Mouse (Mus musculus) limb, embryonic 12.5 days (tissue): Measurements from ENCODE around the gene Cmc1. TPM values are rescaled to one million over a fixed set of nuclear protein-coding genes. Genes with fewer than 3 reads are reported as not detected.
"Not testable (repeated sequence)": the region's sequence is repeated elsewhere in the genome, so short reads cannot be mapped to it uniquely, and the experiment has no call there.

Experiments
- ATAC-seq: fragments of 200-750 bp; cut with Nextera tagmentation; 2 replicates; pipeline ENCODE4 v1.8.0; 2017; ENCODE audit warnings: low read depth, moderate TSS enrichment; ENCODE audit not compliant: insufficient number of reproducible peaks, insufficient read depth, low FRiP score, low TSS enrichment
- H3K27ac ChIP-seq: fragments of 300-500 bp; sonication (generic); 2 replicates; pipeline ENCODE4 v1.5.1; 2016; ENCODE audit warnings: mild to moderate bottlenecking, moderate library complexity
- H3K27me3 ChIP-seq: fragments of 300-500 bp; sonication (generic); 2 replicates; pipeline ENCODE4 v1.6.1; 2016; ENCODE audit warnings: mild to moderate bottlenecking, moderate library complexity
- H3K36me3 ChIP-seq: fragments of 300-500 bp; sonication (generic); 2 replicates; pipeline ENCODE4 v1.6.1; 2016; ENCODE audit warnings: mild to moderate bottlenecking, moderate library complexity
- H3K4me1 ChIP-seq: fragments of 300-500 bp; sonication (generic); replicated peaks from 2 replicates; pipeline ENCODE4 v1.6.1; 2016
- H3K4me2 ChIP-seq: fragments of 300-500 bp; sonication (generic); 2 replicates; pipeline ENCODE4 v1.6.1; 2016; ENCODE audit warnings: mild to moderate bottlenecking, moderate library complexity
- H3K4me3 ChIP-seq: fragments of 300-500 bp; sonication (generic); replicated peaks from 2 replicates; pipeline ENCODE4 v1.5.1; 2016; ENCODE audit warnings: mild to moderate bottlenecking
- H3K9ac ChIP-seq: fragments of 300-500 bp; sonication (generic); replicated peaks from 2 replicates; pipeline ENCODE4 v1.6.1; 2016; ENCODE audit warnings: mild to moderate bottlenecking, moderate library complexity
- H3K9me3 ChIP-seq: fragments of 300-500 bp; sonication (generic); 2 replicates; pipeline ENCODE4 v1.6.1; 2016; ENCODE audit warnings: mild to moderate bottlenecking, moderate library complexity
- WGBS: fragments of 180-500 bp; shearing (Covaris S2); methylation state at CpG from one replicate; pipeline ENCODE4 v1.1.7; 2016; 5-methylcytosine and 5-hydroxymethylcytosine counted together
- polyA plus RNA-seq: library from polyadenylated mRNA; unstranded; fragments of >200 nt; fragmentation: Nextera tagmentation; extraction: Ambion mirVana; gene quantifications from 2 replicates; pipeline ENCODE4 v1.2.1, GENCODE M21; 2016

The Cmc1 gene
- polyA plus RNA-seq, 1 experiment from 2014 or later, result 48.9 TPM

- Histone ChIP-seq H3K9ac (no peak overlapping the region), H3K36me3 (no peaks in the 10 kb centered on the region), H3K27me3 (no peaks in the 10 kb centered on the region), H3K4me3 (no peak overlapping the region), H3K4me1 (no peaks in the 10 kb centered on the region), H3K4me2 (no peak overlapping the region), H3K27ac (no peak overlapping the region), H3K9me3 (no peaks in the 10 kb centered on the region)
- no peak for ATAC-seq
- 87% methylated on average over 4 of the region's 4 CpGs for WGBS
Observed at GRCm38 (mm10) chr9:118175411-118175810, 25.4 kb upstream of the Cmc1 start.

GRCm38 (mm10) chr9:118173086-118173485 lies 23.1 kb upstream of the Cmc1 start:
- WGBS, result 87% methylated on average over 4 of the region's 4 CpGs
- no peak overlapping the region for H3K4me3 ChIP-seq
- no peaks in the 10 kb centered on the region for H3K9me3 ChIP-seq
- H3K4me2 ChIP-seq, result no peak overlapping the region
- no peak overlapping the region for H3K27ac ChIP-seq
- no peak for ATAC-seq
- no peaks in the 10 kb centered on the region for H3K4me1 ChIP-seq
- no peaks in the 10 kb centered on the region for H3K36me3 ChIP-seq
- H3K27me3 ChIP-seq, result no peaks in the 10 kb centered on the region
- H3K9ac ChIP-seq, result no peak overlapping the region

GRCm38 (mm10) chr9:118168544-118168943 lies 18.6 kb upstream of the Cmc1 start:
- no peak overlapping the region for H3K4me2 ChIP-seq
- no peak overlapping the region for H3K9ac ChIP-seq
- H3K36me3 ChIP-seq, result no peaks in the 10 kb centered on the region
- no peaks in the 10 kb centered on the region for H3K9me3 ChIP-seq
- no peaks in the 10 kb centered on the region for H3K4me1 ChIP-seq
- WGBS, result 51% methylated on average over 5 of the region's 5 CpGs
- no peak overlapping the region for H3K27ac ChIP-seq
- no peaks in the 10 kb centered on the region for H3K27me3 ChIP-seq
- ATAC-seq, result no peak
- H3K4me3 ChIP-seq, result no peak overlapping the region

- Histone ChIP-seq H3K4me2 (no peak overlapping the region), H3K27me3 (no peaks in the 10 kb centered on the region), H3K27ac (no peak overlapping the region), H3K4me3 (no peak overlapping the region), H3K9me3 (no peaks in the 10 kb centered on the region), H3K4me1 (no peaks in the 10 kb centered on the region), H3K36me3 (no peaks in the 10 kb centered on the region), H3K9ac (no peak overlapping the region)
- no peak for ATAC-seq
- 94% methylated on average over 6 of the region's 6 CpGs for WGBS
Observed at GRCm38 (mm10) chr9:118167606-118168005, 17.6 kb upstream of the Cmc1 start.

- Histone ChIP-seq H3K4me2 (no peak overlapping the region), H3K27ac (no peak overlapping the region), H3K9ac (no peak overlapping the region), H3K4me3 (no peak overlapping the region), H3K4me1 (no peaks in the 10 kb centered on the region), H3K27me3 (no peaks in the 10 kb centered on the region), H3K36me3 (no peaks in the 10 kb centered on the region), H3K9me3 (no peaks in the 10 kb centered on the region)
- 91% methylated on average over 6 of the region's 6 CpGs for WGBS
- ATAC-seq, result no peak
Observed at GRCm38 (mm10) chr9:118161536-118161935, 11.6 kb upstream of the Cmc1 start.

- WGBS, result 74% methylated on average over 3 of the region's 3 CpGs
- no peaks in the 10 kb centered on the region for H3K4me1 ChIP-seq
Observed at GRCm38 (mm10) chr9:118159936-118160335, 10.0 kb upstream of the Cmc1 start.

GRCm38 (mm10) chr9:118158201-118158600 lies 8.2 kb upstream of the Cmc1 start:
- no peak overlapping the region for H3K27ac ChIP-seq
- no peaks in the 10 kb centered on the region for H3K9me3 ChIP-seq
- no peaks in the 10 kb centered on the region for H3K27me3 ChIP-seq
- no peak overlapping the region for H3K4me3 ChIP-seq
- 92% methylated on average over 4 of the region's 4 CpGs for WGBS
- no peaks in the 10 kb centered on the region for H3K4me1 ChIP-seq
- H3K36me3 ChIP-seq, result no peaks in the 10 kb centered on the region
- no peak overlapping the region for H3K4me2 ChIP-seq
- H3K9ac ChIP-seq, result no peak overlapping the region
- ATAC-seq, result no peak

More at GRCm38 (mm10) chr9:118159936-118160335, 10.0 kb upstream of the Cmc1 start:
- no peak for ATAC-seq
- no peak overlapping the region for H3K27ac ChIP-seq
- no peak overlapping the region for H3K4me3 ChIP-seq
- no peak overlapping the region for H3K9ac ChIP-seq
- no peaks in the 10 kb centered on the region for H3K27me3 ChIP-seq
- no peaks in the 10 kb centered on the region for H3K9me3 ChIP-seq
- no peak overlapping the region for H3K4me2 ChIP-seq
- no peaks in the 10 kb centered on the region for H3K36me3 ChIP-seq

- WGBS, result 96% methylated on average over 3 of the region's 3 CpGs
- no peak for ATAC-seq
- Histone ChIP-seq H3K27ac (no peak overlapping the region), H3K4me2 (no peak overlapping the region), H3K9ac (no peak overlapping the region), H3K27me3 (no peaks in the 10 kb centered on the region), H3K36me3 (no peaks in the 10 kb centered on the region), H3K4me1 (no peaks in the 10 kb centered on the region), H3K4me3 (no peak overlapping the region), H3K9me3 (no peaks in the 10 kb centered on the region)
Observed at GRCm38 (mm10) chr9:118157234-118157633, 7.3 kb upstream of the Cmc1 start.

GRCm38 (mm10) chr9:118154666-118155065 lies 4.7 kb upstream of the Cmc1 start:
- Histone ChIP-seq H3K4me2 (no peak overlapping the region), H3K4me1 (peaks cover 6% of the 10 kb centered on the region; the same call in 1 of the 2 replicates), H3K27me3 (no peaks in the 10 kb centered on the region), H3K9ac (no peak overlapping the region), H3K36me3 (no peaks in the 10 kb centered on the region), H3K9me3 (no peaks in the 10 kb centered on the region), H3K27ac (no peak overlapping the region), H3K4me3 (no peak overlapping the region)
- 89% methylated on average over 5 of the region's 5 CpGs for WGBS
- no peak for ATAC-seq

GRCm38 (mm10) chr9:118151221-118151507 lies 1.2 kb upstream of the Cmc1 start:
- H3K4me3 ChIP-seq, result no peak overlapping the region

GRCm38 (mm10) chr9:118150429-118151220 lies 648 bp upstream of the Cmc1 start:
- no peak overlapping the region; the same call in 1 of the 2 replicates for H3K27ac ChIP-seq

More at GRCm38 (mm10) chr9:118151221-118151507, 1.2 kb upstream of the Cmc1 start:
- no peak overlapping the region for H3K9ac ChIP-seq
- no peaks in the 10 kb centered on the region for H3K27me3 ChIP-seq
- no peak overlapping the region for H3K27ac ChIP-seq
- H3K9me3 ChIP-seq, result no peaks in the 10 kb centered on the region
- H3K36me3 ChIP-seq, result no peaks in the 10 kb centered on the region
- H3K4me2 ChIP-seq, result peak overlapping the region; percentile 60
- WGBS, result 83% methylated on average over 1 of the region's 1 CpGs
- ATAC-seq, result no peak
- peaks cover 13% of the 10 kb centered on the region for H3K4me1 ChIP-seq

GRCm38 (mm10) chr9:118140356-118140755 lies 9.6 kb downstream of the Cmc1 start:
- ATAC-seq, H3K36me3 ChIP-seq, H3K27ac ChIP-seq, H3K9me3 ChIP-seq, H3K4me2 ChIP-seq, H3K27me3 ChIP-seq, H3K9ac ChIP-seq, H3K4me1 ChIP-seq, H3K4me3 ChIP-seq: not testable (repeated sequence)
- WGBS, result 93% methylated on average over 2 of the region's 3 CpGs

More at GRCm38 (mm10) chr9:118150429-118151220, 648 bp upstream of the Cmc1 start:
- peak; percentile 16; the same call in 1 of the 2 replicates for ATAC-seq
- WGBS, result 59% methylated on average over 20 of the region's 20 CpGs
- H3K9ac ChIP-seq, result 0 out of 2 replicates have a peak overlapping the region, but pooled peaks have one; percentile 5
- peak overlapping the region; percentile 77 for H3K4me3 ChIP-seq
- H3K4me2 ChIP-seq, result peak overlapping the region; percentile 60
- no peaks in the 10 kb centered on the region for H3K9me3 ChIP-seq
- no peaks in the 10 kb centered on the region for H3K36me3 ChIP-seq
- H3K4me1 ChIP-seq, result peaks cover 13% of the 10 kb centered on the region
- H3K27me3 ChIP-seq, result no peaks in the 10 kb centered on the region
